Mouse (Mus musculus): ENCODE data around the gene Tbxas1.

GRCm38 (mm10) chr6:39040451-39040850 lies 165.2 kb downstream of the Tbxas1 start:
- TF ChIP-seq EP300 (optimal IDR thresholded peaks at IDR 0.05) = no peak
- no peak for TF ChIP-seq CTCF (IDR thresholded peaks at IDR 0.05; ENCODE audit: low read depth)
